Mouse (Mus musculus): ENCODE data around the gene Plvap. TPM values are rescaled to one million over a fixed set of nuclear protein-coding genes. Genes with fewer than 3 reads are reported as not detected.

Plvap gene
- total and polyA plus RNA-seq, 2 experiments from 2014 or later = 8.0 to 15.3 TPM

GRCm38 (mm10) chr8:71515043-71515442, 3.5 kb upstream of the Plvap start:
- no peaks in the 10 kb centered on the region for H3K9me3 ChIP-seq (ENCODE audit: low read length)
- no peak for TF ChIP-seq CTCF (IDR thresholded peaks at IDR 0.05; ENCODE audit: low read depth)
- ATAC-seq (no peak), DNase-seq (ENCODE audit: low spot score) (no peak)
- peaks cover 2% of the 10 kb centered on the region; the same call in 1 of the 2 replicates for H3K27me3 ChIP-seq (ENCODE audit: insufficient read depth, low read length)
- no peak overlapping the region for H3K4me2 ChIP-seq (ENCODE audit: low read depth, low read length)
- H3K9ac ChIP-seq (replicated peaks; ENCODE audit: low read length) = no peak overlapping the region
- WGBS = 73% methylated on average over 5 of the region's 5 CpGs
- no peaks in the 10 kb centered on the region for H3K4me1 ChIP-seq (ENCODE audit: insufficient read depth, low read length)
- no peaks in the 10 kb centered on the region for H3K36me3 ChIP-seq (ENCODE audit: insufficient read depth, low read length)
- no peak overlapping the region for H3K27ac ChIP-seq
- no peak overlapping the region for H3K4me3 ChIP-seq (ENCODE audit: low read length)

GRCm38 (mm10) chr8:71513018-71513754, 1.6 kb upstream of the Plvap start:
- Histone ChIP-seq H3K4me1 (ENCODE audit: insufficient read depth, low read length) (0 out of 2 replicates have a peak, but pooled peaks cover under 1% of the 10 kb centered on the region), H3K9ac (replicated peaks; ENCODE audit: low read length) (no peak overlapping the region), H3K4me3 (ENCODE audit: low read length) (no peak overlapping the region), H3K27me3 (ENCODE audit: insufficient read depth, low read length) (peaks cover 10% of the 10 kb centered on the region), H3K4me2 (ENCODE audit: low read depth, low read length) (no peak overlapping the region), H3K9me3 (ENCODE audit: low read length) (no peaks in the 10 kb centered on the region), H3K27ac (no peak overlapping the region), H3K36me3 (ENCODE audit: insufficient read depth, low read length) (no peaks in the 10 kb centered on the region)
- TF ChIP-seq CTCF (IDR thresholded peaks at IDR 0.05; ENCODE audit: low read depth) = no peak
- WGBS = 78% methylated on average over 14 of the region's 15 CpGs
- no peak for ATAC-seq
- DNase-seq (ENCODE audit: low spot score) = no peak

GRCm38 (mm10) chr8:71509316-71509715, 2.2 kb downstream of the Plvap start:
- 62% methylated on average over 2 of the region's 2 CpGs for WGBS
- 0 out of 2 replicates have a peak, but pooled peaks cover 5% of the 10 kb centered on the region for H3K4me1 ChIP-seq (ENCODE audit: insufficient read depth, low read length)
- DNase-seq (ENCODE audit: low spot score) (no peak), ATAC-seq (no peak)
- no peak overlapping the region for H3K4me3 ChIP-seq (ENCODE audit: low read length)
- no peak overlapping the region for H3K9ac ChIP-seq (replicated peaks; ENCODE audit: low read length)
- no peak overlapping the region for H3K27ac ChIP-seq
- H3K27me3 ChIP-seq (ENCODE audit: insufficient read depth, low read length) = peaks cover 27% of the 10 kb centered on the region
- H3K36me3 ChIP-seq (ENCODE audit: insufficient read depth, low read length) = no peaks in the 10 kb centered on the region
- no peak overlapping the region for H3K4me2 ChIP-seq (ENCODE audit: low read depth, low read length)
- no peak for TF ChIP-seq CTCF (IDR thresholded peaks at IDR 0.05; ENCODE audit: low read depth)
- no peaks in the 10 kb centered on the region for H3K9me3 ChIP-seq (ENCODE audit: low read length)

- Histone ChIP-seq H3K4me3 (ENCODE audit: low read length) (peak overlapping the region; percentile 45), H3K9ac (replicated peaks; ENCODE audit: low read length) (peak overlapping the region; percentile 56), H3K9me3 (ENCODE audit: low read length) (no peaks in the 10 kb centered on the region), H3K36me3 (ENCODE audit: insufficient read depth, low read length) (no peaks in the 10 kb centered on the region), H3K27me3 (ENCODE audit: insufficient read depth, low read length) (peaks cover 27% of the 10 kb centered on the region), H3K4me2 (ENCODE audit: low read depth, low read length) (peak overlapping the region; percentile 68), H3K27ac (no peak overlapping the region), H3K4me1 (ENCODE audit: insufficient read depth, low read length) (0 out of 2 replicates have a peak, but pooled peaks cover 5% of the 10 kb centered on the region)
- DNase-seq (ENCODE audit: low spot score) (peak; percentile 93), ATAC-seq (peak; percentile 86)
- TF ChIP-seq CTCF (IDR thresholded peaks at IDR 0.05; ENCODE audit: low read depth) = no peak
- WGBS = under 1% methylated on average over 60 of the region's 61 CpGs
Observed at GRCm38 (mm10) chr8:71507589-71508104, 3.9 kb downstream of the Plvap start.

GRCm38 (mm10) chr8:71505979-71506378, 5.6 kb downstream of the Plvap start:
- Histone ChIP-seq H3K4me3 (ENCODE audit: low read length) (no peak overlapping the region), H3K27me3 (ENCODE audit: insufficient read depth, low read length) (peaks cover 27% of the 10 kb centered on the region), H3K4me1 (ENCODE audit: insufficient read depth, low read length) (0 out of 2 replicates have a peak, but pooled peaks cover 5% of the 10 kb centered on the region), H3K9me3 (ENCODE audit: low read length) (no peaks in the 10 kb centered on the region), H3K4me2 (ENCODE audit: low read depth, low read length) (no peak overlapping the region), H3K36me3 (ENCODE audit: insufficient read depth, low read length) (no peaks in the 10 kb centered on the region), H3K27ac (no peak overlapping the region), H3K9ac (replicated peaks; ENCODE audit: low read length) (no peak overlapping the region)
- WGBS = 70% methylated on average over 4 of the region's 4 CpGs
- TF ChIP-seq CTCF (IDR thresholded peaks at IDR 0.05; ENCODE audit: low read depth) = no peak
- no peak for DNase-seq (ENCODE audit: low spot score)
- no peak for ATAC-seq

GRCm38 (mm10) chr8:71505326-71505725, 6.2 kb downstream of the Plvap start:
- Histone ChIP-seq H3K4me2 (ENCODE audit: low read depth, low read length) (no peak overlapping the region), H3K4me3 (ENCODE audit: low read length) (no peak overlapping the region), H3K9ac (replicated peaks; ENCODE audit: low read length) (no peak overlapping the region), H3K27me3 (ENCODE audit: insufficient read depth, low read length) (peaks cover 27% of the 10 kb centered on the region), H3K36me3 (ENCODE audit: insufficient read depth, low read length) (no peaks in the 10 kb centered on the region), H3K27ac (no peak overlapping the region), H3K4me1 (ENCODE audit: insufficient read depth, low read length) (0 out of 2 replicates have a peak, but pooled peaks cover 5% of the 10 kb centered on the region), H3K9me3 (ENCODE audit: low read length) (no peaks in the 10 kb centered on the region)
- no peak for TF ChIP-seq CTCF (IDR thresholded peaks at IDR 0.05; ENCODE audit: low read depth)
- ATAC-seq = no peak
- 96% methylated on average over 4 of the region's 4 CpGs for WGBS
- no peak for DNase-seq (ENCODE audit: low spot score)

GRCm38 (mm10) chr8:71504349-71504748, 7.2 kb downstream of the Plvap start:
- 91% methylated on average over 4 of the region's 4 CpGs for WGBS
- no peaks in the 10 kb centered on the region for H3K36me3 ChIP-seq (ENCODE audit: insufficient read depth, low read length)
- TF ChIP-seq CTCF (IDR thresholded peaks at IDR 0.05; ENCODE audit: low read depth) = no peak
- no peaks in the 10 kb centered on the region for H3K9me3 ChIP-seq (ENCODE audit: low read length)
- no peak overlapping the region for H3K4me3 ChIP-seq (ENCODE audit: low read length)
- ATAC-seq = no peak
- H3K27me3 ChIP-seq (ENCODE audit: insufficient read depth, low read length) = peaks cover 24% of the 10 kb centered on the region
- no peak overlapping the region for H3K4me2 ChIP-seq (ENCODE audit: low read depth, low read length)
- no peak for DNase-seq (ENCODE audit: low spot score)
- H3K27ac ChIP-seq = no peak overlapping the region
- no peak overlapping the region for H3K9ac ChIP-seq (replicated peaks; ENCODE audit: low read length)
- H3K4me1 ChIP-seq (ENCODE audit: insufficient read depth, low read length) = 0 out of 2 replicates have a peak, but pooled peaks cover 5% of the 10 kb centered on the region
